Mouse (Mus musculus): ENCODE measurements around the gene Cttnbp2. TPM values are rescaled to one million over a fixed set of nuclear protein-coding genes. Genes with fewer than 3 reads are reported as not detected.

Gene Cttnbp2
- polyA plus RNA-seq, 1 experiment from 2014 or later = 6.3 TPM

DNA sequence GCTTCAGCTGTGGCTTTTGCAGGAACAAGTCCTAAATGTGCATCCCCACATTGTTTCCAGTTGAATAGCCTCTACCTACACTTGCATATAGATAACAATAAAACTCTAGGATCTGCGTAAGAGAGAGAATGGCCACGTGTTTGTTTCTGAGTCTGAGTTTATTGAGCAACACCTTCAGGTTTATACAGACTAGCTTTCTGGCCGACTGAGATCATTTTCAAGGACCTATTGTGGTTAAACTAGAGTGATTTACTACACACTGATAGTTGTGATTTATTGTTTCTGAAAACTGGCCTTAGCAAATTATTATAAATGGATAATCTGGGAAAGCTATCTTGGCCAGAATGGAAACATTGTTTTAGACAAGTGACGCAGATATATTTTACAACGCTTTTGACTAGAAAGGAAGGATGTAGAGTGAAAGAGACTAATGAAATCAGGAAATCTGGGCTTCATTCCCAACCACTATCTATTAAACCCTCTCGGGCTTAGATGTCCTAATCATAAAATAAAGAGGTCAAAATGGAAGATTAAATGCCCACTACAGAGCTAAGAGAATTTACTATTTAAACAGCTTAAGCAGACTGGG, 96.7 kb downstream of the Cttnbp2 start:
- Histone ChIP-seq H3K9ac (ENCODE audit: low read depth, low read length) (no peak overlapping the region), H3K36me3 (ENCODE audit: control insufficient read depth, insufficient read depth) (0 out of 2 replicates have a peak, but pooled peaks cover 4% of the 10 kb centered on the region), H3K4me1 (replicated peaks; ENCODE audit: control insufficient read depth, insufficient read depth, low read length) (no peaks in the 10 kb centered on the region), H3K27me3 (replicated peaks; ENCODE audit: control insufficient read depth, insufficient read depth, low read length) (no peaks in the 10 kb centered on the region), H3K4me3 (ENCODE audit: low read depth, low read length) (no peak overlapping the region), H3K27ac (ENCODE audit: low read depth, low read length) (no peak overlapping the region), H3K4me2 (replicated peaks; ENCODE audit: low read depth) (no peak overlapping the region), H3K9me3 (ENCODE audit: control insufficient read depth) (no peaks in the 10 kb centered on the region)
- TF ChIP-seq CTCF (IDR thresholded peaks at IDR 0.05; ENCODE audit: low read depth) = no peak
- WGBS = 40% methylated on average over 6 of the region's 6 CpGs
- ATAC-seq = no peak

DNA sequence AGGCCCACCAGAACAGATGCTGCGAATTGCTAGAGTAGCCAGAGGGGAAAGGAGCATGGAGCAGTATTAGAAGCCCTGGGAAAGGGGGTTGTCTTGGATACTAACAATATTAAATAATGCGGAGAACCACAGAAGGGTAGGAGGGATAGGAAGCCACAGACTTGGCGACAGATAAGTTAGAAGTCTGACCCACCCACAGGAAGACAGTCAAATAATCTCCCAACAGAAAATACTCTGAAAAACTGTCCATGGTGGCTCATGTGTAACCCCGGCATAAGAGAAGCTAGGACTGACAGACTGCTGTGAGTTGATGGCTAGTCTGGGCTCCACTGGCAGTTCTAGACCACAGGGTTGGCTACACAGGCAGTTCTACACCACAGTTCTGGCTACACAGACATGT, 98.7 kb downstream of the Cttnbp2 start:
- Histone ChIP-seq H3K27me3 (replicated peaks; ENCODE audit: control insufficient read depth, insufficient read depth, low read length) (no peaks in the 10 kb centered on the region), H3K9me3 (ENCODE audit: control insufficient read depth) (no peaks in the 10 kb centered on the region), H3K4me3 (ENCODE audit: low read depth, low read length) (no peak overlapping the region), H3K36me3 (ENCODE audit: control insufficient read depth, insufficient read depth) (0 out of 2 replicates have a peak, but pooled peaks cover 4% of the 10 kb centered on the region), H3K4me2 (replicated peaks; ENCODE audit: low read depth) (no peak overlapping the region), H3K9ac (ENCODE audit: low read depth, low read length) (no peak overlapping the region), H3K27ac (ENCODE audit: low read depth, low read length) (no peak overlapping the region), H3K4me1 (replicated peaks; ENCODE audit: control insufficient read depth, insufficient read depth, low read length) (no peaks in the 10 kb centered on the region)
- WGBS = 90% methylated on average over 4 of the region's 4 CpGs
- no peak for ATAC-seq
- no peak for TF ChIP-seq CTCF (IDR thresholded peaks at IDR 0.05; ENCODE audit: low read depth)

DNA sequence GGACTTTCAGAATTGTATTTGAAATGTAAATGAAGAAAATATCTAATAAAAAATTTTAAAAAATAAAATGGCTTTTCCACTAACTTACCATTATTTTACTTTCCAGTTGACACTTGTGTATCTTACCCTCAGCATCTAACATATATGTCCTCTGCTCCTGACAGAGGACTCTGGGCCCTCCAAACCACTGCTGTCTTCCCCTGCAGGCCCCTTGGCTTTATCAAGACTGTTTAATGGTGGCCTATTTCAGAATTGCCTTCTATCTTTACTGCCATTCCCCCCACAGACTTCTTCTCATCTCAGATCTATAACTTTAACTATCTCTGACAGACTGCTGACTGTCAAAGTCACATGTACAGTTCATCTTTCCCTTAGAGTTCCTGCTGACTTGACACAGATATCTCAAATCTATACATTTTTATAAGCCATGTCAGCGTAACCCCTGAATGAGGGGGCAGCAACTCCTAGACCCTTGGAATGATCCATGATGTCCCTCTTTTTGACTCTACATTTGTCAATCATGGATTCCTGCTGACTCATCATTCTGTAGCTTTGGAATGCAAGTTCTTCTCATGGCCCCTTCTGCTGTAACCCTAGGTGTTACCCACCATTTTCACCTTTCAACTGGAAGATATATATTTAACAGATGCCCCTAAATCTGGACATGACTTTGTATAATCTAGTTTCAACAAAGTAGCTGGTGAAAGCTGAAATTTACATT, 103.0 kb downstream of the Cttnbp2 start:
- Histone ChIP-seq H3K27me3 (replicated peaks; ENCODE audit: control insufficient read depth, insufficient read depth, low read length) (no peaks in the 10 kb centered on the region), H3K9ac (ENCODE audit: low read depth, low read length) (no peak overlapping the region), H3K9me3 (ENCODE audit: control insufficient read depth) (no peaks in the 10 kb centered on the region), H3K4me3 (ENCODE audit: low read depth, low read length) (no peak overlapping the region), H3K36me3 (ENCODE audit: control insufficient read depth, insufficient read depth) (0 out of 2 replicates have a peak, but pooled peaks cover 4% of the 10 kb centered on the region), H3K27ac (ENCODE audit: low read depth, low read length) (no peak overlapping the region; the same call in 1 of the 2 replicates), H3K4me1 (replicated peaks; ENCODE audit: control insufficient read depth, insufficient read depth, low read length) (no peaks in the 10 kb centered on the region), H3K4me2 (replicated peaks; ENCODE audit: low read depth) (no peak overlapping the region)
- no peak for TF ChIP-seq CTCF (IDR thresholded peaks at IDR 0.05; ENCODE audit: low read depth)
- ATAC-seq = no peak
- 72% methylated on average over 1 of the region's 1 CpGs for WGBS

DNA sequence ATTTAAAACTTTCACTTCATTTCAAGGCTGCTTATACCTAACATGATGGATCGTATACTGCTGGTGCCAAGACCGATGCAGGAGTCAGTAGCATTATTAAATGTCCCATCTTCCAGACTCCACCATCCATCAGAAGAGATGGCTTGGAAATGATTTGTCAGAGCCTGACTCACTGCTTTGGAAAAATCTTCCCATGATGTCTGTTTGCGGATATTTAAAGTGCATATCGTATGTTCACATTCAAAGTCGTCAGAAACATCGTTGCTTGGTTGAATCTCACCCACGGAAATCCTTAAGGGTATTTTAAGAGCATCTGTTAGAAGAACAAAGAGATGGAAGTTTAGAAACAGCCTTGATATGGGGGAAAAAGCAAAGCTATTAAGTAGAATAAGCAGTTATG, 106.2 kb downstream of the Cttnbp2 start:
- no peaks in the 10 kb centered on the region for H3K27me3 ChIP-seq (replicated peaks; ENCODE audit: control insufficient read depth, insufficient read depth, low read length)
- no peaks in the 10 kb centered on the region for H3K4me1 ChIP-seq (replicated peaks; ENCODE audit: control insufficient read depth, insufficient read depth, low read length)
- H3K36me3 ChIP-seq (ENCODE audit: control insufficient read depth, insufficient read depth) = no peaks in the 10 kb centered on the region
- H3K9ac ChIP-seq (ENCODE audit: low read depth, low read length) = no peak overlapping the region
- no peak for TF ChIP-seq CTCF (IDR thresholded peaks at IDR 0.05; ENCODE audit: low read depth)
- no peak for ATAC-seq
- WGBS = 93% methylated on average over 7 of the region's 7 CpGs
- H3K4me2 ChIP-seq (replicated peaks; ENCODE audit: low read depth) = no peak overlapping the region
- H3K27ac ChIP-seq (ENCODE audit: low read depth, low read length) = no peak overlapping the region
- no peaks in the 10 kb centered on the region for H3K9me3 ChIP-seq (ENCODE audit: control insufficient read depth)
- no peak overlapping the region for H3K4me3 ChIP-seq (ENCODE audit: low read depth, low read length)

DNA sequence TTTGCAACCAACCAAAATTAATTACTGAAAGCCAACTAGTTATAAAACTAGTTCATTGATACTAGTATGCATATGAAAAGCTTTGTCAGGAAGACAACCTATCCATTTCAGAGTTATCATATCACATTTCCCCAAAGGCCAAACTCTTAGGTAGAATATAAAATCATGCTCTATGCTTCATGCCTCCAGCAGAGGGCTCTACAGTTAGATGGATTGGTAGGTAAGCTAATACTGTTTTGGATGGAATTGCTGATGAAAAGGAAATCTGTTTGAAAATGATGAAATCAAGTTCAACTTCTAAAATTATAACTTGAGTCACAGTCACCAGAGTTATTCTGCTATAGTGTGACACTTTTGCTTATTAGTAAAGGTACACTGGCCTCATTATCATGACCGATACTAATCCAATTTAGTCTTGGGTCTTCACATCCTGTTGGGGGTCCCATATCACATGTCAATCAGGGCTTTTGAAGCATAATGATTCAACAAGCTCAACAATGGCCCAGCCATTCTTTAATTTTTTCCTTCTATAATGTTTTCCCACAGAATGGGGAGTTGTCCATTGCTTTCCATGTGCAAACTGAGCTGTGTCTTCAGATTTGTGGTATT, 113.5 kb downstream of the Cttnbp2 start:
- H3K27me3 ChIP-seq (replicated peaks; ENCODE audit: control insufficient read depth, insufficient read depth, low read length) = no peaks in the 10 kb centered on the region
- H3K27ac ChIP-seq (ENCODE audit: low read depth, low read length) = no peak overlapping the region
- peak; percentile 79 for TF ChIP-seq CTCF (IDR thresholded peaks at IDR 0.05; ENCODE audit: low read depth)
- WGBS = 97% methylated on average over 1 of the region's 1 CpGs
- no peaks in the 10 kb centered on the region for H3K36me3 ChIP-seq (ENCODE audit: control insufficient read depth, insufficient read depth)
- H3K9ac ChIP-seq (ENCODE audit: low read depth, low read length) = no peak overlapping the region
- H3K4me2 ChIP-seq (replicated peaks; ENCODE audit: low read depth) = no peak overlapping the region
- ATAC-seq = no peak
- no peaks in the 10 kb centered on the region for H3K4me1 ChIP-seq (replicated peaks; ENCODE audit: control insufficient read depth, insufficient read depth, low read length)
- 0 out of 2 replicates have a peak, but pooled peaks cover 2% of the 10 kb centered on the region for H3K9me3 ChIP-seq (ENCODE audit: control insufficient read depth)
- H3K4me3 ChIP-seq (ENCODE audit: low read depth, low read length) = no peak overlapping the region

DNA sequence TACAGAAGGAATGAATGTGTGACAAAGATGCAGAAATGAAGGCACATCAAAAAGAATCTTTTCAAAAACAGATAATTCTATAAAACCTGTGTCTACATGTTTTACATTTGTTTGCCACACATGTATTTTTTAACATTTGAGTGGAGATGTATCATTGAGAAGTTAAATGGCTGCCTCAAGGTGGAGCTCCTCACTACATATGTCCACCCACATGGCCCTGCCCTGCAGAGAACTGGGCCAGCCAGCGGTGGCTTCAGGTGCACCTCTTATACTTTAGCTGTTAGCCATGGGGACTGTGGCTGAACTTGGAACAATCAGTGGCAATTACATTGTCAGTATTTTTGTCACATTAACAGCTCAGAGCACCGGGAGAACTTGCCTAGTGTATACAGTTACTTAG, 133.3 kb downstream of the Cttnbp2 start:
- peak; percentile 40 for TF ChIP-seq CTCF (IDR thresholded peaks at IDR 0.05; ENCODE audit: low read depth)
- Histone ChIP-seq H3K27ac (ENCODE audit: low read depth, low read length) (no peak overlapping the region), H3K27me3 (replicated peaks; ENCODE audit: control insufficient read depth, insufficient read depth, low read length) (no peaks in the 10 kb centered on the region), H3K4me3 (ENCODE audit: low read depth, low read length) (no peak overlapping the region), H3K36me3 (ENCODE audit: control insufficient read depth, insufficient read depth) (no peaks in the 10 kb centered on the region), H3K4me2 (replicated peaks; ENCODE audit: low read depth) (no peak overlapping the region), H3K4me1 (replicated peaks; ENCODE audit: control insufficient read depth, insufficient read depth, low read length) (no peaks in the 10 kb centered on the region), H3K9me3 (ENCODE audit: control insufficient read depth) (no peaks in the 10 kb centered on the region), H3K9ac (ENCODE audit: low read depth, low read length) (no peak overlapping the region)
- 80% methylated on average over 2 of the region's 2 CpGs for WGBS
- no peak for ATAC-seq

Measured in intestine, postnatal 0 days (tissue).